Mouse (Mus musculus) embryonic facial prominence, embryonic 15.5 days (tissue): ENCODE data around the gene Cdiptos. TPM values are rescaled to one million over a fixed set of nuclear protein-coding genes. Genes with fewer than 3 reads are reported as not detected.

Experiments used
- polyA plus RNA-seq: library from polyadenylated mRNA; unstranded; fragments of >200 nt; fragmentation: Nextera tagmentation; extraction: Ambion mirVana; gene quantifications from 2 replicates; pipeline ENCODE4 v1.2.1, GENCODE M21; 2015

The Cdiptos gene
- polyA plus RNA-seq, 1 experiment from 2014 or later = 3.2 TPM

Other genes with a start within 250 kb of the Cdiptos start
- 74.0 and 78.5 TPM in 2 replicates for gene Mapk3, start 216.5 kb downstream of the Cdiptos start, polyA plus RNA-seq
- gene Gdpd3, start 209.8 kb downstream of the Cdiptos start, polyA plus RNA-seq = 11.1 and 12.4 TPM in 2 replicates
- 145 and 148 TPM in 2 replicates for gene Ypel3, start 199.1 kb downstream of the Cdiptos start, polyA plus RNA-seq
- gene Tbx6, start 194.6 kb downstream of the Cdiptos start, polyA plus RNA-seq = 0.71 and 0.81 TPM in 2 replicates
- 232 and 234 TPM in 2 replicates for gene Ppp4c, start 183.6 kb downstream of the Cdiptos start, polyA plus RNA-seq
- gene Fam57b, start 178.4 kb downstream of the Cdiptos start, polyA plus RNA-seq = 0.53 and 0.71 TPM in 2 replicates
- gene 4930451I11Rik, start 144.5 kb downstream of the Cdiptos start, polyA plus RNA-seq = not detected in 2 replicates
- 0.85 and 1.6 TPM in 2 replicates for gene Doc2a, start 128.7 kb downstream of the Cdiptos start, polyA plus RNA-seq
- gene Hirip3, start 114.1 kb downstream of the Cdiptos start, polyA plus RNA-seq = 26.8 and 33.3 TPM in 2 replicates
- 84.4 and 92.0 TPM in 2 replicates for gene Ino80e, start 113.7 kb downstream of the Cdiptos start, polyA plus RNA-seq
- gene Taok2, start 91.4 kb downstream of the Cdiptos start, polyA plus RNA-seq = 50.4 and 50.6 TPM in 2 replicates
- 34.7 and 37.0 TPM in 2 replicates for gene Tmem219, start 53.2 kb downstream of the Cdiptos start, polyA plus RNA-seq
- gene Kctd13, start 47.2 kb downstream of the Cdiptos start, polyA plus RNA-seq = 19.1 and 20.2 TPM in 2 replicates
- 0.15 and 0.37 TPM in 2 replicates for gene Asphd1, start 26.5 kb downstream of the Cdiptos start, polyA plus RNA-seq
- gene Sez6l2, start 25.5 kb downstream of the Cdiptos start, polyA plus RNA-seq = 0.63 and 0.88 TPM in 2 replicates
- gene Cdipt, start 184 bp downstream of the Cdiptos start, polyA plus RNA-seq = 106 TPM in 2 replicates
- 12.0 and 12.5 TPM in 2 replicates for gene Mvp, start 38.5 kb upstream of the Cdiptos start, polyA plus RNA-seq
- 0.33 and 0.43 TPM in 2 replicates for gene Pagr1b, start 40.4 kb upstream of the Cdiptos start, polyA plus RNA-seq
- gene Pagr1a, start 41.3 kb upstream of the Cdiptos start, polyA plus RNA-seq = 40.9 and 73.0 TPM in 2 replicates
- gene Gm42742, start 45.0 kb upstream of the Cdiptos start, polyA plus RNA-seq = 55.0 and 78.2 TPM in 2 replicates
- 18.9 and 21.9 TPM in 2 replicates for gene Prrt2, start 45.1 kb upstream of the Cdiptos start, polyA plus RNA-seq
- gene Maz, start 50.9 kb upstream of the Cdiptos start, polyA plus RNA-seq = 75.2 and 79.8 TPM in 2 replicates
- 87.5 and 90.6 TPM in 2 replicates for gene Kif22, start 66.4 kb upstream of the Cdiptos start, polyA plus RNA-seq
- gene Zg16, start 111.2 kb upstream of the Cdiptos start, polyA plus RNA-seq = not detected in 2 replicates
- gene AI467606, start 115.3 kb upstream of the Cdiptos start, polyA plus RNA-seq = 4.8 and 6.3 TPM in 2 replicates
- 2.0 and 3.3 TPM in 2 replicates for gene Qprt, start 146.1 kb upstream of the Cdiptos start, polyA plus RNA-seq
- 0.61 and 0.67 TPM in 2 replicates for gene Spn, start 161.7 kb upstream of the Cdiptos start, polyA plus RNA-seq
- gene Cd2bp2, start 220.0 kb upstream of the Cdiptos start, polyA plus RNA-seq = 56.4 and 61.8 TPM in 2 replicates
- 29.4 and 32.5 TPM in 2 replicates for gene Tbc1d10b, start 232.4 kb upstream of the Cdiptos start, polyA plus RNA-seq
- 585 and 767 TPM in 2 replicates for gene Mylpf, start 232.8 kb upstream of the Cdiptos start, polyA plus RNA-seq